Mouse (Mus musculus) cerebellum, adult 11 months (tissue): Measurements from ENCODE around the gene Tgtp2.
"Not testable (repeated sequence)": the region's sequence is repeated elsewhere in the genome, so short reads cannot be mapped to it uniquely, and the experiment has no call there.

Experiments used
- DNase-seq: peaks from one replicate; pipeline ENCODE4 v3.0.0; 2022

Gene Tgtp2

DNA sequence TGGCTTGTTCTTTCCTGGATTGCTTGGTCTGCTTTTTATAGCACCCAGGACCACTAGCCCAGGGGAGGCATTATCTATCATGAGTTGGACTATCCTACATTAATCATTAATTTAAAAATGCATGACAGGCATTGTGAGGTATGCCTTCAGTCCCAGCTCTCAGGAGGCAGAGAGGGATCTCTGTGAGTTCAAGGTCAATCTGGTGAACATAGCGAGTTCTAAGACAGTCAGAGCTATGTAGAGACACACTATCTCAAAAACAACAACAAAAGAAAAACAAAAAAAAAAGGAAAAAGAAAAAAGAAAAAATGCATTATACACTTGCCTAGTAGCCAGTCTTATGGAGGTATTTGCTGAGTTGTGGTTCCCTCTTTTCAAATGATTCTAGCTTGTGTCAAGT is 20.4 kb upstream of the Tgtp2 start:
- DNase-seq: no peak

DNA sequence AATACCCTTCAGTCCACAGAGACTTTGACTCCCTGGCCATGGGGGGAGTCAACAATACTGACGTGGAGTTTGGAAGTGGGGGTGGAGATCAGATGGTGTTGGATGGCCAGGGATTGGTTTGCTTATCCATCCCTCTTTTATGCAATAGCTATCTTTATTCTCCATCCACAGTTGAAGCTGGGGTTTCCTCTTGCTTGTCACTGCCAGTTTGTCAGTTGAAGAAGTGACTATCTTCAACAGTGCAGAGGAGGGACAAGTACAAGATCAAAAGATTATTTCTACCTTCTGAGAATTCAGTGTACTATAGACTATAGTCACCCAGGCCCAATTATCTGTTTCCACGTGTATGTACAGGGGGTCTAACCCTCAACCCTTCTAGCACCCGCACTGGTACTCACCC is 19.8 kb upstream of the Tgtp2 start:
- DNase-seq: no peak

DNA sequence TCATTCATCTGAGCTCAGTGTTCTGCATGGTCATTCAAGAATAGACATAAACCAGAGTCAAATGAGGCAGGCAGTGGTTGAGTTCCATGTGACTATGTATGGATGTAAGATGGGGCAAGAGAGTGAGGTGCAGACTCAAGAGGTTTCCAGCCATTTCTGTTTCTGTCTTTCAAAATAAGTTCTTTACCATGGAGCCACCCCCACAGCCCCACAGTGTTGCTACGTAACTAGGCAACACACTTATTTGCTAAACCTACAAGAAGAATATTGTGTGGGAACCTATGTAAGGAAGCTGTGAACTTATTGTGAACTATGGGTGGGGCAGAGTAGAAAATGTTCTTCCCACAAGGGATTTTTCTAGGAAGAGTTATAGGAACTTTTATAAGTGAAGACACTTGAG is 19.1 kb upstream of the Tgtp2 start:
- DNase-seq: no peak

DNA sequence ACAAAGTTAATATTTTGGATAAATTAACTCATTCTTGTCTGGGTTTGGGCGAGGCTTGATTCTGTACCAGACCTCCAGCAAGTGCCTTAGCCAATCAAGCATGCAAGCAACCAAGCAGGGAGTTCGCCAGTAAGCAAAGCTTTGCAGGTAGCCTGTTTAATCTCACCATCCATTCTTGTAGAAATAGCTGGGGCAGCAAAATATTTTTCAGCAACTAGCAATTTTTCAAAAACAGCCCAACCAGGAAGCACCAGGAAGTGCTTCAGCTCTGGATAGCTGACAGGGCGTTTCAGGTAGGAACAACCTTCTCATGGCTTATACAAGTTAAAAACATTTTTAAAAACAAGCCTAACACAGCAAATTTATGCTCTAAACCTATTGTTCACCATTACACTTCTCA is 17.9 kb upstream of the Tgtp2 start:
- no peak for DNase-seq

DNA sequence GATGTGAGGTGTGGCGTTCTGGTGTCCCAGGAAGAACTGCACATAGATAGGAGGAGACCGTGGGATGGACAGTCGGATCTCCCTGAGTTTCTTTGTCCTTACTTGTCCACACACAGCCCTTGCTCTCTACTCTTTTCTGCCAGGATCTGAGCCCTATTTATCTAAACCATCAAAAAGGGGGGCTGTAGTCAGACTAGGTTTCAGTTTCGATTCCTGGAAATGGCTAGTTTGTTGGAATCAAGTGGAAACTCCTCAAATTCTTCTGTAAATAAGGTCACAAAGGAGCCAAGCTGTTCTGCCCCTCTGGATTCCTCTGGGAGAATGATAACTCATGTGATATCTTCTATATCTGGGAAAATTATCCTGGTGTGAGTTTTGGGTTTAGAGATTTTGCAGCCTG is 17.4 kb upstream of the Tgtp2 start:
- DNase-seq: no peak

DNA sequence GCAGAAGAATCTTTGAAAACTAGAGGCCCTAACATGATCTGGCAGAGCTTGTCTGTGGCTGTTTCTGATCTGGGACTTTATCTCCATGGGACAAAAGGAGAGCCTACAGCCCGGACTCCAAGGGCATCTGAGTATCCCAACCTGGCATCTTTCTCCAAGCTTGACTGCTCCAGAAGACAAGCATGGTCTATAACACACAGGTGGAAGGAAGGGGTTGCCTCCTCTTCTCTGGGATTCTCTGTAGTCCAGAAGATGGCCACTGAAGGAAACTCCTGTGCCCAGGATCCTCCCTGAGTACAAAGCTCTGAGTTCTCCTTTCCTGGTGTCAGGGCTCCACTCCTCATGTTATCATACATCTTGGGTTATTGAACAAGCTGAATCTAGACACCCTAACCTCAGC is 16.6 kb upstream of the Tgtp2 start:
- no peak for DNase-seq

DNA sequence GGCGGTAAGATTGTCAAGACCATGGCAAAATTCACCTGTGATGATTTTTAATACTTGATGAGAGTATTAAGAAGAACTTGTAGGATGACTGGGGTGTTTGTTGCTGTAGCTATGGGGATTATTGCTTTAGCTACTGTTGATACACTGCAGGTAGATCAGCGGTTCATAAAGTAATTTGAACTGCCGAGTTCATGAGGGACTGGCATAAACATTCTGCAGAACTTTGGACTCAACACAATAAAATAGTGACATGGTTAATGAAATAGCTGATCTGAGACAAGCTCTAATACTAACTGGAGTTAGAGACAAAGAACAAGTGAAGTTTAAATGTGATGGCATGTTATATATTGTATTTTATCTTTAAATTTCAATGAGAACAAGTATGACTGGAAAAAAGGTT is 14.7 kb upstream of the Tgtp2 start:
- no peak for DNase-seq

DNA sequence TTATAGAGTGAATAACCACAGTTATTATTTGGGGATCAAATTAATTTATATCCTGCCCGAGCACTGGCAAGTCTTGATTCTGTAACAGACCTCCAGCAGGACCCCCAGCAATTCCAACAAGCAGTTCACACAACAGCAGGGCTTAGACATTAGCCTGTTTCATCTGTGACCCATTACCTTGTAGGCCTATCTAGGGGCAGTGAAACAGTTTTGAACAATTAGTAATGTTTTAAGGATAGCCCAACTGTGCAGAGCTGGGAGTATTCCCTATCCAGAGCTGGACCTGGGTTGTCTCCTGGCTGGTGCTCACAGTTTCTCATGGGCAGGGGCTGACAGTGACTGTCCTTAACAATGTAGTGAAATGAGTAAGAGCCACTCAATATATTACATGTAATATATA is 13.0 kb upstream of the Tgtp2 start:
- no peak for DNase-seq

DNA sequence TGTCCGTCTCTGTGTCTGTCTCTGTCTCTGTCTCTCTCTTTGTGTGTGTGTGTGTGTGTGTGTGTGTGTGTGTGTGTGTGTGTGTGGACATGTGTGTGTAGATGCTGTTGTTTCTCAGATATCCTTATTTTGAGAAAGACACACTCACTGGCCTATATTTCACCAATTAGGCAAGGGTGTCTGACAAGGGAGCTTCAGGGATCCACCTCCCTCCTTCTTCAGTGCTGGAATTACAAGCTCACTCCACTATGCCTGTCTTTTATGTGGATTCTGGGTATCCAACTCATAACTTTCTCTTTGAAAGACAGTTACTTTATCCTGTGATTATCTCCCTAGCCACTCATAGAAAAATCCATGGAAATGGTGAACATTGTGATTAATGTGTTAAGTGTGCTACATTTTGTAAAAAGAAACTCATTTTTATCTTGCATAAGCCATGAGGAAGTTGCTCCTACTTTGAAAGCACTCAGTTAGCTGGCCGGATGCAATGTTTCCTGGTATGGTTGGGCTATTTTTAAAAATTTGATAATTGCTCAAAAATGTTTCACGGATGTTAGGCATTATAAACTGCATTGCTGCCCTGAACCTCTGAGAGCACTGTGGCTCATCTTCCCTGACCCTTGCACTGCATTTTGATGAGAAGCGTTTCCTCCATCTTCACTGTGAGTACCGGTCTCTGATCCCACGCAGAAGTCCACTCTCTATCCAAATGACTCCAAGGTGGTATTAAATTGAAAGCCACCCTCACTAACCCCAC is 12.2 kb upstream of the Tgtp2 start, which contains the start of gene Ifi47:
Ifi47 (plus strand) TSS at position 587 of the 757 bp plus-strand sequence.
- DNase-seq: not testable (repeated sequence)

DNA sequence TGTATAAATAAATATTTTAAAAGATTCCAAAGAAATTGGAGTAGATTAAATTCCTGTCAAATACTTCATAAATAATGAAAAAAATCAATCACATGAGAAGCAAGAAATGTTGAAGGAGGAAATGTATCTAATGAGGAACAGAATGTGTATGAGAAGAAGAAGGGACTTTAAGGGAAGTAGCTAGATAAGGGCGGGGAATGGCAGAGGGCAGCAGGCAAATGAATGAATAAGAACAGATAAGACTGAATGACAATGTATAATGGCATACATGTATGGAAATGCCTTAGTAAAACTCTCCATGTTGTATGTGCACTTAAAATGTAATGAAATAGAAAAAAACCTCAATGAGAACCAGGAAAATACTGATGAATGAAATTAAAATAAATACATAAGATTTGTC is 4.4 kb upstream of the Tgtp2 start:
- no peak for DNase-seq

DNA sequence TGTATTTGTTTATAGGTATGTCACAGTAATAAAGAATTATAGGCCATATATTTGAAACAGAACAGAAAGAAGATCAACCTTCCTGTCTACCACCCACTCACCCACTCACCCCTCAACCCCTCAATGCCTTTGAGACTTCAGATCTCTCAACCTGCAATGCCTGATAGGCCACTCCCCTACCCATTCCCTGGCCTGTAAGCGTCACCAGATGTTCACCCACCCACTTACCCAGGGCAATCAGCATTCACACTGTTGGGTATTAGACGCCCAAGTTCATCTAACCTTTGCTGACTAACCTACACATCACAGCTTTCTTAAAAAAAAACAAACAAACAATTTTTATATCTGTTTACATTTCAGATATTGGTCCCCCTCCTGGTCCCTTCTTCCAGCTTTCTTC is 2.1 kb downstream of the Tgtp2 start:
- DNase-seq: not testable (repeated sequence)

DNA sequence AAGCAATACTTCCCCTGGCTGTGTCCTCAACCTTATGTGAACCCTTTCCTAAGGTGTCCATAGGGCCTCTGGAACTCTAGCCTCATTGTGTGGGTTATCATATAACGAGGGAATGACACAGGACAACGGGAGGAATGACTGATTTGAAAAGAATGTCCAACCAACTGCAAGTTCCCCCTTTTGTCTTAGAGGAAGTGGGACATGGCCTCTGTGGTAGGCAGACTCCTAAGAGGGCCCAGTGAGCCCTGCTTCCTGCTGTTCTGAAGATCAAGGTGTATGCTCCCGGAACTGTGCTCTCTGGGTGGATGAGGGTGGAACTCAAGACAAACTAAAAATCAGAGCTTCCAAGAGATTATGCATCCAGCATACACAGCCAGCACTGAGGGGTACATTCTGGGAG is 3.9 kb downstream of the Tgtp2 start:
- DNase-seq: not testable (repeated sequence)

DNA sequence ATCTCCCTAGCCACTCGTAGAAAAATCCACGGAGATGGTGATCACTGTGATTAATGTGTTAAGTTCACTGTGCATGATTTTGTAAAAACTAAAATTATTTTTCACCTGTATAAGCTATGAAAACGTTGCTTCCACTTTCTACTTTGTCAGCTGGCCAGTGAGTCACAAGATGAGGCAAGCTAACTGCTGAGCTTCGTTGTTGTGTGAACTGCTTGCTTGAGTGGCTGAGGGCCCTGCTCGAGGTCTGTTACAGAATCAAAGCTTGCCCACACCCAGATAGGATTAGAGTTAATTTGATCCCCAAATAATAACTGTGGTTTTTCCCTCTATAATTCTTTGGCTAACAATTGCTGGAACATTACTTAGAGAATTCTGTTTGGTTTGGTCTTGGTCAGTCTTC is 12.1 kb downstream of the Tgtp2 start:
- not testable (repeated sequence) for DNase-seq

DNA sequence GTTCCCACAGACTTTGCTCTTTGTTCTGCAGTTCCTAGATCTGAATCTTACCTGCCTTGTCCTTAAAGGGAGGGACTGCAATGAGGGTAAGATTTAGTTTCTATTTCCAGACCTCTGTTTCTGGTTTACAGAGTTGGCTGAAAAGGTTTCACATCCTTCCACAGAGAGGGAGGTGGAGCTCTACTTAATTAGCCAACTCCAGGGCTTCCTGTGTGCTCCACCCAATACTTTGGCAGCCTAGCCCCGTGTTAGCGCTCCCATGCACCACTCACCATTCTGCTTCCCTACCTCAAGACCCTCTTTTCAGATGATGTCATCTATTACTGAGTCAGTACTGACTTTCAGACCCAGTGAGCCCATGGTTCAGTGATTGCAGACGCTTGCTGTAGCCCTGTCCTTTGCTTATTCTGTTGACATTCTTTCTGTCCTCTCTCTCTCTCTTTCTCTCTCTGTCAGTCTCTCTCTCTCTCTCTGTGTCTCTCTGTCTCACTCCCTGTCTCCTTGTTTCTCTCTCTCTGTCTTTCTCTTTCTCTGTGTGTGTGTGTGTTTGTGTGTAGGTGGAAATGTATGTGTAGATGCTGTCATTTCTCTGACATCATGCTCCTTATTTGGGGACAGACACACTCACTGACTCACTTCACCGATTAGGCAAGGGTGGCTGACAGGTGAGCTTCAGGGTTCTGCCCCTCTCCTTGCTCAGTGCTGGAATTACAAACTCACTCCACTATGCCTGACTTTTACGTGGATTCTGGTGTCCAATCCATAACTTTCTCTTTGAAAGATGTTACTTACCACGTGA is 12.7 kb downstream of the Tgtp2 start, which contains the start of gene 9930111J21Rik2:
9930111J21Rik2 (minus strand) TSS at position 150 of the 799 bp plus-strand sequence.
- DNase-seq: not testable (repeated sequence)

DNA sequence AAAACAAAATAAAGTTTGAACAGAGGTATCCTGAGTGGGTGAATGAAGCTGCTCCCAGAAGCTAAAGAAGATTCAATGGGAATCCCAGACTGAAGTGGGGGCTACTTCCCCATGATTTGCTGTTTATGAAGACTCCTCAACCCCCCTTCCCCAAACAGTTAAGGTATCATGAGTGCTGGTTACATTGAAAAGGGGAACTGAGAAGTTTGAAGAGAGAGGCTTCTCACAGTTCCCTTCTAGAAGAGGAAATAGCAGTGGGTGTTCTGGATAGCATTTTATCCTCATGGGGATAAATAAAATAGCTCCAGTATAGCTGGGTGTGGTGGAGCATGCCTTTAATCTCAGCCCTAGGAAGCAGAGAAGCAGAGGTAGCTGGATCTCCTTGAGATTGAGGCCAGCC is 13.9 kb downstream of the Tgtp2 start:
- not testable (repeated sequence) for DNase-seq

DNA sequence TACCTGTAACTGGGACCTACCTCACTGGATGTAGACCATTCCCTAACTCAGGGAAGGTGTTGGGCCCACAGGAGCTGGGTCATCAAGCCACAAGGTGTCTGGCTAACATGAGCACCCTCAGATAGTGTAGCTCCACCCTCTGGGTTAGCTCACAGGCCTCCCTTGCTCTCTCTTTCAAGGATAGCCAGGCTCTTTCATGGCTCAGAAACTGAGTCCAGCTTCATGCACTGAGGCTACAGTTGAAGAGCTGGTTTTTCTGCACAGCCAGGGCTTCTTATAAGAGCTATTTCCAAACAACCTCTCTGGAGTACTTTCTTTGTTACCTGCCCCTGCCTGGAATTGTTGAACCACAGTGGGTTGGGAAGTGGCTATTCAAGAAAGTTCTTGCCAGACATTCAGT is 51.9 kb downstream of the Tgtp2 start:
- not testable (repeated sequence) for DNase-seq
